Mouse (Mus musculus): ENCODE measurements around the gene Olfr71.

The Olfr71 gene

DNA sequence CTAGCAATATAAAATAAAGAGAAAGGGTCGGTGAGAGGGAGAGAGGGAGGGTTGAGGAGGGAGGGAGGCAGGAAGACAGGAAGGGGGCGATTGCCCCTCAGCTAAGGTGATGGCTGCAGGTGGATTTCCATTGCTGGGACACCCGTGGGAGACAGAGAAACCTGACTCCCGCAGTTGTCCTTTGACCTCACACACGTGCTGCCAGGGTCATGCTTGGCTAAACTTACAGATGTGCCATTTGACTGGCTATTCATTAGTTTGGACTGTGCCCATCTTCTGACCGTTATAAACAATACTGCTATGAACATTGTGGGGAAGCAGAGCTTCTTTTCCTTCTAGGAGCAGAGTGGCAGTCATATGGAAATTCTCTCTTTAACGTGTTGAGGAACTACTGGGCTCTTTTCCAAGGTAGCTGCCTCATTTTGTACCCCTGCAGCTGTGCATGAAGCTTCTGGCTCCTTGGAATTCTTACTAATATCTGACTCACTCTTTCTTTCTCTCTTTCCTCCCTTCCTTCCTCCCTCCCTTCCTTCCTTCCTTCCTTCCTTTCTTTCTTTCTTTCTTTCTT lies 3.7 kb upstream of the Olfr71 start:
- DNase-seq (ENCODE audit: low read depth in 1 of 2, low spot score in 2 of 2), result no peak

DNA sequence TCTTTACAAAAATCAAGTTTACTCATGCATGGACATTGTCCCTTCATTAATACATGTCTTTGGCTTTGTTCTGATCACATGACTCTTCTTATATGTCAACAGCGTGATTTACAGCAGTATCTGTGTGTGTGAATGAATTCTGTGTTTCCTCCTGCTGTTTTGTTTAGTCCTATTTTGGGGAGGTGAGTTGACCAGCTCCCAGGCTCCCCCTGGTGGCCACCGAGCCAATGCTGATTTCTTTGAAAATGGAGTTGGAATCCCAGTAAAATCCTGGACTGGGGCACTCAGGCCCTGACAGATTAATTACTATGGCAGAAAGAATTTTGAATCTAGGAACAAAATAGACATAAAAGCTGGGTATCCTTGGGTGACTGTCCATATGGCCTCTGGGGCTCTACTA lies 1.8 kb upstream of the Olfr71 start:
- DNase-seq (ENCODE audit: low read depth in 1 of 2, low spot score in 2 of 2), result peak in 1 of 2 experiments; percentile 32

DNA sequence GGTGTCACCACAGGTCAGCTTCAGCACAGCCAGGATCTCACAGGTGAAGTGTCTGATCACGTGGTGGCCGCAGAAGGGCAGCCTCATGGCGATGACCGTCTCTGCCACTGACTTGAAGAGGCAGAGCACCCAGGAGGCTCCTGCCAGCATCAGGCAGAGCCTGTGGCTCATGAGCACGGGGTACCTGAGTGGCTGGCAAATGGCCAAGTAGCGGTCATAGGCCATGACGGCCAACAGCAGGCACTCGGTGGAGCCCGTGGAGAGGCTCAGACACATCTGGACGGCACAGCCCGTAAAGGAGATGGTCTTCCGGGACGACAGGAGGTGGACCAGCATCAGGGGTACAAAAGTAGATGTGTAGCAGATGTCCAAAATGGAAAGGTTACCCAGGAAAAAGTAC lies 4.1 kb downstream of the Olfr71 start:
- no peak for DNase-seq (ENCODE audit: low read depth in 1 of 2, low spot score in 2 of 2)

DNA sequence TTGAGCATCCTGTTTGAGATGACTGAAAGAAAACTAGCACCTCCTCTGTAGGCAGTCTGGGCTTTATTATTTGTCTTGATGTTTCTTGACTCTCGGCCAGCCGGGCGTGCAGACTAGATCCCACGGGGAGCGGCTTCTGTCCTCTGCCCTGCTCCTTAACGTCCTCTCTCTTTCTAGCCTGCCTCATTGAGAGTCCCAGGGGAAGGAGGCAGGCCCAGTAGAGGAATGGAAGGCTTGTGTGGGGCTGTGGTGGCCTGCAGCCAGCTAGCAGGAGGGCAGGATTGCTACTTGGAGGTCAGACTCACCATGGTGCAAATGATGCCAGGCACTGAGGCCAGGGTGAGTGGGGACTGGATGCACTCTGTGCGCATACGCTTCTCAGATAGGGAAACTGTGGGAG lies 6.2 kb downstream of the Olfr71 start:
- DNase-seq (ENCODE audit: low read depth in 1 of 2, low spot score in 2 of 2), result no peak

DNA sequence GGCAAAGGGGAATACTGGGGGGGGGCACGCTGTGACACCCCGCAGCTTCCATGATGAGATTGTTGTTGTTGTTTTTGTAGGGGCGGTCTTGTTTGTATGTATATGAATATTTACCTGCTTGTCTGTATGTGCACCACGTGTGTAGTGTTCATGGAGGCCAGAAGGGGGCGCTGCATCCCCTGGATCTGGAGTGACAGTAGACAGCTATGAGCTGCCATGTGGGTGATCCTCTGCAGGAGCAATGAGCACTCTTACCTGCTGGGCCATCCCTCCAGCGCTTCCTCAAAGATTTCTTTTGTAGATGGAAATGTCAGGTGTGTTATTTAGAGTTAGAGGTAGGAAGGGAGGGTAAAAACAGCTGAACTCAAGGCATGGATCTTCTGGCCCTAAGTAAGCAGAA lies 6.6 kb downstream of the Olfr71 start:
- DNase-seq (ENCODE audit: low read depth in 1 of 2, low spot score in 2 of 2), result no peak

DNA sequence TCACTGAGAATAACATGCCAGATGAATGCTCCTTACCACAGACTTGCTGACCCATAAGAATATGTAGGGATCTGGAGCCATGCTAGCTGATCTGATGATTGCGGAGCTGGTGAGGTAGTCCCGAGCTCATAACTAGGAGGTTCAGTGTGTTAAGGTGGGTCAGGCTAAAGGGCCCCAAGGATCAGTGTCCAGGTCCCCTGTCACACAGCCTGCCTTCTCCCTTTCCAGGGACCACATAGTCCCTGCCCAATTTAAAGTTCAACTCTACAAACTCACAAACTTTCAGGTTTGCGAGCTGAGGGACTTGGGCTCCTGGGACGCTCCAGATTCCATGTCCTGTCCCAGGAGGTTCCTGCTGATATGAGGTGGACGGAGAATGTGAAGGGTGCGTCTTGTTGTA lies 9.3 kb downstream of the Olfr71 start, which contains the start of gene Olfr70:
Gene Olfr70, minus strand, starts transcription at position 101 of the 400 bp plus-strand sequence.
- no peak for DNase-seq (ENCODE audit: low read depth in 1 of 2, low spot score in 2 of 2)

DNA sequence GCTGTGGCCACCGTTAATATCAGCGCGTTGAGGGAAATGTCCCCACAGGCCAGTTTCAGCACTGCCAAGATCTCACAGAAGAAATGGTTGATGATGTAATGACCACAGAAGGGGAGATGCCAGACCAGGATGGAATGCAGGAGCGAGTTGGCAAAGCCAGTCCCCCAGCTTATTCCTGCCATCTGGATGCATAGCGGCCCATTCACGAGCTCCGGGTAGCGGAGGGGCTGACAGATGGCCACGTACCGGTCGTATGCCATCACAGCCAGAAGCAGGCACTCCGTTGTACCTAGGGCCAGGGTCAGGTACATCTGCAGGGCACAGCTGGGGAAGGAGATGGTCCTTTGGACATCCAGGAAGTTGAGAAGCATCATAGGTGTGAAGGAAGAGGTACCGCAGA lies 13.5 kb downstream of the Olfr71 start:
- DNase-seq (ENCODE audit: low read depth in 1 of 2, low spot score in 2 of 2), result no peak

DNA sequence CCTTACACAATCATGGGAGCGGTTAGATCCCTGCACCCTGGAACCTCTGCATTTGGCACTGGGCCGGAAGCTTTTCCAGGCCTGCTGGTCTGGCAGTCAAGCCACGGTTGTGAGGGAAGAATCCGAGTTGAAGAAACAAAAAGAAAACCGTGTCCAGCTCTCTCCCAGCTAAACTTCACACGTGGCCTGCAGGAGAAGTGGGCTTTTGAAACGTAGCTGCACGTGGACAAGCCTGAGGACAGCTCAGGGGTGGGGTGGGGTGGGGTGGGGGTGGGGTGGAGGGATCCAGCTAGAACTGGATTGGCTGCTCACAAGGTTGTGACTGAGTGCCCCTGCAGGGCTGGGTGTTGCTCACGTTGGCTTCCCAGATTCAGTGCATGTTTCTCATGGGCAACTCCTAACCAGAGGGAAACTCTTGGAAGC lies 14.8 kb downstream of the Olfr71 start:
- DNase-seq (ENCODE audit: low read depth in 1 of 2, low spot score in 2 of 2), result no peak

DNA sequence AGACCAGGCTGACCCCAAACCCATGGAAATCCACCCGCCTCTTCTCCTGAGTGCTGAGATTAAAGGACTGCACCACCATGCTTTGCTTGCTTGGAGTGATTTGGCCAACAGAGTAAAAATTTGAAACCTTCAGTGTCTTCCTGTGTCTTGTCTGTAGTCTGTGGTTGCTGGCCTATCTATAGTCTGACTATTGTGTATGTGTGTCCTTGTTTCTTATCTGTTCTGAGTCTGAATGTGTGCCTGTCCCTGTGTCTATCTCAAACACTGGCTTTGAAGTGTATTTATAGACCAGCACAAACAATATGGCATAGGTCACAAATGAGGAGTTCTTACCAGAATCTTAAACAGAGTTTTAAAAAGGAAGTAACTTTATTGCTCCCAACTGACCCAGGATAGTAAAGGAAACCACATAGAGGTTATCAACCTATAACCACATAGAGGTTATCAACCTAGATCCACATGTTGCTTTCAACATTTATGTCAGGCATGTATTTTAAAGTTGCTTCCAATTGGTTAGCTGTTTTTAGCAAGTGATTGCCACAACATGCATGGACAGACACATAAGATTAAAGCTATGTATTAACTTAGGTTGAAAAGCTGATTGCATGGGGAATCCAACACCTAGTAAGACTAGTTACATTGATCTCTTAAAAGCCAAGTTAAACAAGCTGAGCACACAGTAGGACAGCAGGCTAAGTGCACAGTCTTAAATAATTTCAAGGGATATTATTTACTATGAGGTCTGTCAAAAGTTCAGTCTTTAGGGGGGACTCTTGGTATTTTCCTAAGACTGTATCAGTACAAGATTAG lies 15.4 kb downstream of the Olfr71 start:
- no peak for DNase-seq (ENCODE audit: low read depth in 1 of 2, low spot score in 2 of 2)

DNA sequence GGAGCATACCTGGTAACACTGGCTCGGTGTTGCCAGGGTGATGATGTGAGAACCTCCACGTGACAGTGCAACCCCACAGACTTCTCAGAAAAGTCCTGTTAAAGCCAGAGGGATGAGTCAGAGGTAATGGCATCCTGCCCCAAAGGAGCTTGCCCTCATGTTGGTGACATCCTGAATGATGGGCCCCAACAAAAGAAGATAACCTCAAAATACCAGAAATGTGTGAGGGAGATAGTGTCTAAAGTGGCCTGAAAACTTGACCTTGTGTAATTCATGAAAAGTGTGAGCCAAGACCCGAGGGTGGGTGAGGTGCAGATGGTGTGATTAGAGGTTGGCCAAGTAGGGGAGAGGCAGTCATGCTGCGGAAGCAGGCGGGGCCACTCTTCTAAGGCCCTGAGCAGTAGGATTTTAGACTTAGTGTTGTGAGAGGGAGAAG lies 16.2 kb downstream of the Olfr71 start:
- DNase-seq (ENCODE audit: low read depth in 1 of 2, low spot score in 2 of 2), result no peak

DNA sequence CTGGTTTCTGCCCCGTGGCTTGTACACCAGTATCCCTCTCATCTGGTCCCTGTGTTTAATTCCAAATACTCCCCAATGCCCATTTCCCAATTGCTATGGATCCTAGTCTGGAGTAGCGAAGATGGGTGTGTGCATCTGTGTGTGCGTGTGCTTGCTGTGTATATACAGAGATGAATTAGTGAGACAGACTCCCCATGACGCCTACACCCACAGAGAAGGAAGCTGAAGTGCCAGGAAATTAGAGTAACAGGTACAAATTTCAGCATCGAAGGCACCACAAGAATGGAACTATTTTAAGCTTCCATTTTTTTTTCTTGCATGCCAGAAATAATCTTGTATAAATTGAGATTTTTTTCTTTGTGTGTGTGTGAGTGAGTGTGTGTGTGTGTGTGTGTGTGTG lies 19.0 kb downstream of the Olfr71 start:
- no peak for DNase-seq (ENCODE audit: low read depth in 1 of 2, low spot score in 2 of 2)

DNA sequence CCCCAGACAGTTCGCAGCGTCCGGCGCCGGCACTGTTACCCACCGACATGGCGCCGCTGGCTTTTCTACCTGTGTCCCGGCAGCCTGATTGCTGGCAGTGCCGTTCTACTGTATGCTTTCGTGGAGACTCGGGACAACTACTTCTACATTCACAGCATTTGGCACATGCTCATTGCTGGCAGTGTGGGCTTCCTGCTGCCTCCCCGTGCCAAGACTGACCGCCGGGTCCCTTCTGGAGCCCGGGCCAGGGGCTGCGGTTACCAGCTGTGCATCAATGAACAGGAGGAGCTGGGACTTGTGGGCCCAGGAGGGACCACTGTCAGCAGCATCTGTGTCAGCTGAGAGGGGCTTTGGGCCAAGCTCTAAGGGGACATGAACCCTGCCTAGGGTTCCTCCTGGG lies 20.0 kb downstream of the Olfr71 start:
- no peak for DNase-seq (ENCODE audit: low read depth in 1 of 2, low spot score in 2 of 2)

DNA sequence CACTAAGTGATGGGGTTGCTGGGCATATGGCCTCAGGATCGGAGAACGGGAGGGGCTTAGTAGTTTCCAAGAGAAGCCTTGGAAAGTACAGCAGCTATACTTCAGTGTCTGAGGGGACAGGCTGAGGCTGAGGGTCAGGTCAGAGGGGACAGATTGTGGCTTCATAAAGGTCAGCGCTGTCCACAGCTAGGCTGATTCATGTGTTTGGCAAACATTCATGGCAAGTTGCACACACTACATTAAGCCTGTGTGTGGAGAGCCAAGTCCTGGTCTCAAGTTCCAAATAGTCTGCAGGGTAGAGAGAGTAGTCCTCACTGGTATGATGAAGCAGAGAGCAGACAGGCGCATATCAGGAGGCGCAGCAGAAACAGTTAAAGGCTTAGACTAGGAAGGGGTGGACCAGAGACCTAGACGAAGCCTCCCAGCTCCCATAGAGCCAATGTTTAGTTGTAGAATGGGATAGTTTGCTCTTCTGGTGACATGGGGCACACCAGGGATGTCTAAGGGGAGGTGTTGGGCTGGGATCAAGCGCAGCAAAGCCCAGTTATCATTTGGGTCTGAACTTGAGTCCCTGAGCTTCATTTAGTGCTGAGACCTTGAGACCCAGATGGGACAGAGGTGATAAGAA lies 30.5 kb downstream of the Olfr71 start:
- DNase-seq (ENCODE audit: low read depth in 1 of 2, low spot score in 2 of 2), result no peak

DNA sequence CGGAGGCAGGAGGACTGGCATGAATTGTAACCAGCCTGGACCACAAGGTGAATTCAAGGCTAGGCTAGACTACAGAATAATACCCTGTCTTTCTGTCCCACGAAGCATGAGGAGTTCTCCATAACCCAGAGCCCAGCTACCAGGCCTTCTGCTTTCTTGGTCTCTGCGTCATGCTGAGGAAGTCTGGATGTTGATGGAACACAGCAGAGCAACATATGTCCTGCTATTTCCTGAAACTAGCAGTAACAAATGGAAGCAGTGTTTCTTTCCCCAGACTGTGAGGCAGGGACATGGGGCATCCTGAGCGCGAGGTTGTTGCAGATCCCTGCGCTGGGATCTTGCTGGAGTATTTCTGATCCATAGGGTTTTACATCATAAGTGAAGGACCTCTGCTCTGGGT lies 31.5 kb downstream of the Olfr71 start:
- DNase-seq (ENCODE audit: low read depth in 1 of 2, low spot score in 2 of 2), result no peak

DNA sequence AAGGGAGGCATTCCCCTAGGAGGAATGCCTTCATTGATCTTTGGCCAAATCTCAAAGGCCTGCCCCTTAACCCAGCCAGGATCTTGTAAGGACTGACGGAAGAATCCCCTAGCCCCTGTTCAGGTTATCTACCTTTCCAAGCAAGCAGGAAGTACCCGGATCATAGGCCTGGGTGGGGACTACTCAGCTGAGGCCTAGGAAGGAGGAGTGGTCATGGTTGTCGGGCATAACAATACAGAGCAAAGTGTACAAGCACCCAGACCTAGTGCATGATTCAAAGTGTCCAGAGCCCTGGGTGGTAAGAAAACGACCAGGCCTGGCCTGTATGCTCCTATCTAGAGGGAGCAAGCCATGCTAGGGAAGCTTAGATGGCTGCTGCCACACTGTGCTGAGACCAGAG lies 34.4 kb downstream of the Olfr71 start:
- no peak for DNase-seq (ENCODE audit: low read depth in 1 of 2, low spot score in 2 of 2)

DNA sequence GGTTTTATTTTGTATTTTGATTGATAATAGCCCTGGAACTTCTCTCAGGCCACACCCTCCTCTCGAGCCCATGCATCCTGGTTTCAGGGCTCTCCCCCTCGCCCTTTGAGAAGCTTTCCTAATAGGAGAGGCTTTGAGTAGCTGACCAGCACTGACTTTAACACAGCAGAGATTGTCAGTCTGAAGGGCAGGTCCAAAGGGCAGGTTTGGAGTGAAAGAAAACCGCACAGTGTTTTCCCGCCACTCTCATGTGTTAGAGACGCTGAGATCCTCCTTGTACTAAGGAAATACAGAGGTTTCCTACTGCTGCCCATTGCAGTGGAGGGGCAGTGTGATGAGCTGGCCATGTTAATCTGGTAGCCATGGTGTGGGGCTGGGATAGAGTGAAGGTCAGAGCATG lies 35.1 kb downstream of the Olfr71 start:
- no peak for DNase-seq (ENCODE audit: low read depth in 1 of 2, low spot score in 2 of 2)

DNA sequence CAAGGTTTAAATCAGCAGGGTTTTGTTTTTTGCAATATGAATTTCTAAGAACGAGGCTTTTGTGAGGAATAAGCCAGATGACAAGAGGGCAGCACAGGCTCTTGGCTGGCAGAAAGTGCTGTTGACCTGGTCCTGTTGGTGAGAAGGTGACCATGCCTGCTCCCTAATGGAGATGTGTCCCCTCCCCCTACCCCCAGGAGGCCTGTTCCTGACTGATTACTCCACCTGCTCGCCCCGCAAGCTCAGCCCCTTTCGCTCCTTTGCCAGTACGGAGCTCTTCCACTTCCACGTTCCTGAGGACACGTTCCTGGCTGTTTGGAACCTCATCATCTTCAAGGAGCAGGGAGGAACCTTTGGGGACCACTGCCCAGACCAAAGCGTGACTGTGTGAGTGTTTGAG lies 36.4 kb downstream of the Olfr71 start:
- DNase-seq (ENCODE audit: low read depth in 1 of 2, low spot score in 2 of 2), result no peak

DNA sequence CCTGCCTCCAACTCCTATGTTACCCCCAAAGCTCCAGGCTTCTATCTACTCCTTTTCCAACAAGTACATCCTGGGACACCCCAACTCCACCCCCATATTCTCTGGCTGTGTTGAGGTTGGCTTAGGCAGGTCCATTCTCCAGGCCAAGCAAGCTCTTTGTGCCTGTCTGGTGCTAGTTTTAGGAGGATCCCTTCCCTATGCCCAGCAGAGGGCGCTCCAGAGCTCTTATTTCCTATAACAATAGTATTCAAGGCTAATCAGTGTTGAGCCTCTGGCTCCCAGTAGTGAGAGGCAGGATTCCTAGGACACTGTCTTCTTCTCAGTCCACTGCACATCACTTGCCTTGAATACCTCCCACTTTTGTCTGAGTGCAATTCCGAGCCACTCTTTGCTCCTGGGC lies 38.0 kb downstream of the Olfr71 start:
- DNase-seq (ENCODE audit: low read depth in 1 of 2, low spot score in 2 of 2), result peak; percentile 37 to 71

DNA sequence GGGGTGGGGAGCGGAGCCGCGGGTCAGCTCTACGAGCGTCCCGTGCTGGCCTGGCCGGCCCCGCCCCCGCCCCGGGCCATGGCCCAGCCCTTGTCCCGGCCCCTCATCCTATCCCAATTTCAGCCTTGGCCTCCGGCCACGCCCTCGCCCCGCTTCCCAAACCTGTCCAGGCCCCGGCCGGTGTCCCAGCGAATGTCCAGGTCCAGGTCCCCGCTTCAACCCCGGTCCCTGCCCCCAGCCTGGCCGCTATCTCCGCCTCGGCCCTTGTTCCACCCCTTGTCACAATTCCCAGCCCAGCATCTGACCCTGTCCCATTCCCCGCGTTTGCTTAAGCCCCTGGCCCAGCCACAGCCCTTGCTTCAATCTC lies 40.6 kb downstream of the Olfr71 start:
- no peak for DNase-seq (ENCODE audit: low read depth in 1 of 2, low spot score in 2 of 2)

DNA sequence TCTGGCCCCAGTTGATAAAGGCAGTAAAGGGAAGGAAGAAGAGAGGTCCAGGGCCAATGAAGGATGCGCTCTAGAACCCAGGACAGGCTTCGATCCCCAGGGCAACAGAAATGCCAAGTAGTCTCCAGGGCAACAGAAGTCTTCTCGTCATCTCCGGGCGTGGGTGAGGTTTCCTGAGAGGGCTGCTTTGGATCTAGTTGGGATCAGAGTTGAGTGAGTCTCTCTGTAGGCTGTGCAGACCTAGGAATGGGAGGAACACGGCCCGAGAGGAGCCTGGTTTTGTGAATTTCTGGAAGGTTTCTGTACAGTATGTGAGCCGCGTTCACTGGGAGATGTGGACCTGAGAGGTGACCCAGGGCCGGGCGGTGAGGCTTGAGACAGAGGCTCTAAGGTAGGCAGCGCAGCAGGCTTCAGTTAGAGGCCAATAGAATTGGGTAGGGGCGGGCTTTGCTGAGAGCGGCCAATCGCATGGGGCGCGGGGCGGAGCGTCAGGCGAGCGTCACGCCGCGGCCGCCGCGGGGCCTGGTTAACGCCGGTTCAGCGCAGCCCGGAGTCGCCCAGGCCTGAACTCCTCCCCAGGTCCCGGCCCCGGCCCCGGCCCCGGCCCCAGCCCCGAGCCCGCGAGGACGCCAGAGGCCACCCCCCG lies 41.1 kb downstream of the Olfr71 start, which contains the start of the genes Tmem8b and Fam221b:
Gene Tmem8b, plus strand, starts transcription at position 190 of the 646 bp plus-strand sequence.
Gene Fam221b, minus strand, starts transcription at position 364 of the 646 bp plus-strand sequence.
- DNase-seq (ENCODE audit: low read depth in 1 of 2, low spot score in 2 of 2), result peak; percentile 31 to 72

DNA sequence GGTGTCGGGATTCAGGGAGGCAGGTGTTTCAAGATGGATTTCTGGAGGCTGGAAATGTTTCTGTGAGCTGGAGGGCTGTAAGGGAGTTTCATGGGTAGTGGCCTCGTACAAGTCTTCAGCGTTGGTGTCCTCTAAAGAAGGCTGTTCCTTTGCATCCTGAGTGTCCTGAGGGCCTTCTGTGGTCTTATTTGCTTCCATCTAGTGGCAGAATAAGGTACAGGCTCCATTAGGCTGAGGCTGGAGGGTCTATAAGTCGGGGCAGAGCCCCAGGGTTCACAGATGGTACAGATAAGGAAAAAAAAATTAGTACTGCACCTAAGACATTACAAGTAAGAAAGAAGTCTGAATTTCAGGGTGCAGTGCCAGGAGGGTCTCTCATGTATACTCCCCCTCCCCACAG lies 43.6 kb downstream of the Olfr71 start:
- no peak for DNase-seq (ENCODE audit: low read depth in 1 of 2, low spot score in 2 of 2)

DNA sequence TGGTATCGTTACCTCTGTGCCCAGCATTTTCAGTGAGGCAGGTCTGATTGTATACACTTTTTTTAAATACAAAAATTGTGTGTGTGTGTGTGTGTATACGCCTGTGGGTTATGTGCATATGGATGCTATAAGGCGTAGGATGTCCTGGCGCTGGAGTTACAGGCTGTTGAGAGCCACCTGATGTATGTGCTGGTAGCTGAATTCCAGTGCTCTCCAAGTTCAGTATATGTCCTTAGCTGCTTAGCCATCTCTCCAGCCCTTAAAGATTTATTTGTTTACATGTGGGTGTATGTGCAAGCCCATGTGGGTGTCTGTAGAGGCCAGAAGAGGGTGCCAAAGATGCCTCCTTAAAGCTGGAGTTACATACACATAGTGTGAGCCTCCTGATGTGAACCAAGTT lies 52.9 kb downstream of the Olfr71 start:
- no peak for DNase-seq (ENCODE audit: low read depth in 1 of 2, low spot score in 2 of 2)
